Mouse (Mus musculus) frontal cortex, adult (tissue): ENCODE data around the gene Tfap4.
"Not testable (repeated sequence)": the region's sequence is repeated elsewhere in the genome, so short reads cannot be mapped to it uniquely, and the experiment has no call there.

ENCODE experiments used
- ATAC-seq: cut with Nextera tagmentation; 2 replicates; pipeline ENCODE4 v1.9.2; 2017; ENCODE audit warnings: mild to moderate bottlenecking, moderate library complexity, mixed read lengths; ENCODE audit not compliant: low TSS enrichment

The Tfap4 gene

GRCm38 (mm10) chr16:4592909-4593875 is 33.5 kb upstream of the Tfap4 start:
- peak; percentile 75 for ATAC-seq

GRCm38 (mm10) chr16:4590236-4590635 is 30.6 kb upstream of the Tfap4 start:
- no peak for ATAC-seq

- no peak for ATAC-seq
Measured at GRCm38 (mm10) chr16:4587516-4588210, 28.0 kb upstream of the Tfap4 start.

GRCm38 (mm10) chr16:4586531-4587123 is 27.0 kb upstream of the Tfap4 start:
- peak; percentile 95 for ATAC-seq

- ATAC-seq = peak; percentile 29; the same call in 1 of the 2 replicates
Measured at GRCm38 (mm10) chr16:4585642-4586530, 26.2 kb upstream of the Tfap4 start.

GRCm38 (mm10) chr16:4584438-4584837 is 24.8 kb upstream of the Tfap4 start:
- ATAC-seq = no peak

- no peak for ATAC-seq
Measured at GRCm38 (mm10) chr16:4583807-4584206, 24.2 kb upstream of the Tfap4 start.

GRCm38 (mm10) chr16:4581179-4581578 is 21.5 kb upstream of the Tfap4 start:
- ATAC-seq = not testable (repeated sequence)

GRCm38 (mm10) chr16:4578630-4579029 is 19.0 kb upstream of the Tfap4 start:
- no peak for ATAC-seq

GRCm38 (mm10) chr16:4576873-4577272 is 17.2 kb upstream of the Tfap4 start:
- ATAC-seq = no peak

GRCm38 (mm10) chr16:4576038-4576437 is 16.4 kb upstream of the Tfap4 start:
- no peak for ATAC-seq

- ATAC-seq = no peak
Measured at GRCm38 (mm10) chr16:4570737-4571136, 11.1 kb upstream of the Tfap4 start.

- ATAC-seq = peak; percentile 70; the same call in 1 of the 2 replicates
Measured at GRCm38 (mm10) chr16:4567912-4568311, 8.3 kb upstream of the Tfap4 start.

GRCm38 (mm10) chr16:4560145-4560952 is 695 bp upstream of the Tfap4 start:
- no peak for ATAC-seq

- peak; percentile 12; the same call in 1 of the 2 replicates for ATAC-seq
Measured at GRCm38 (mm10) chr16:4558980-4559631, 548 bp downstream of the Tfap4 start.

- ATAC-seq = peak; percentile 84
Measured at GRCm38 (mm10) chr16:4558384-4558979, 1.2 kb downstream of the Tfap4 start.

- peak; percentile 68 for ATAC-seq
Measured at GRCm38 (mm10) chr16:4557949-4558348, 1.7 kb downstream of the Tfap4 start.

- no peak for ATAC-seq
Measured at GRCm38 (mm10) chr16:4557085-4557484, 2.6 kb downstream of the Tfap4 start.

GRCm38 (mm10) chr16:4555555-4555954 is 4.1 kb downstream of the Tfap4 start:
- ATAC-seq = no peak
